Mouse (Mus musculus) ES-E14 (cell line): ENCODE measurements around the gene Rundc3a.

Experiments used
- CHD2 ChIP-seq: IDR thresholded peaks from 2 replicates; pipeline ENCODE4 v1.6.1; 2014; ENCODE audit warnings: mild to moderate bottlenecking, low read depth, low read length, inconsistent platforms
- HCFC1 ChIP-seq: IDR thresholded peaks from 2 replicates; pipeline ENCODE4 v1.6.1; 2012; ENCODE audit warnings: low read length, inconsistent platforms, borderline replicate concordance; ENCODE audit not compliant: insufficient read depth
- MAFK ChIP-seq: IDR thresholded peaks from 2 replicates; pipeline ENCODE4 v1.6.1; 2014; ENCODE audit warnings: mild to moderate bottlenecking, low read depth, low read length, inconsistent platforms; ENCODE audit not compliant: insufficient read depth
- ZC3H11A ChIP-seq: IDR thresholded peaks from 2 replicates; pipeline ENCODE4 v1.6.1; 2012; ENCODE audit warnings: low read depth, mild to moderate bottlenecking, inconsistent platforms, low read length, borderline replicate concordance

DNA sequence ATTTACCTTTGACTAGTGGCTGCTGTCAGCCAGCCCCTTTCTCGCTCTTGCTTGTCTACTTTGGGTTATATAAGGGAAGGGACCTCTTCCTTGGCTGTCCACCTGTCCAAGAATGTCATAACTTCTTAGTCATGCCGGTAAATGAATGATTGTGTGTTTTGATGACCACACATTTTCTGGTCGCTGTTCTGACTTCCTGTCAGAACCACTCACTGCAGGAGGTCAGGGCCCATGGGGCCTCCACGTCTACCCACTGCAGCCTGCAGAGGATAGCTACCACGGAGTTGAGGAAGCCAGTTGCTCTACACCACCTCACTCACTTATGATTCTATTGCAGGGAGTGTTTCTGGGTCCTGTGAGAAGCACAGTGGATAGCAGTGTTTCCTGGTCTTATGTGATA lies 7.1 kb upstream of the Rundc3a start:
- no peak for TF ChIP-seq HCFC1
- no peak for TF ChIP-seq CHD2
- no peak for TF ChIP-seq MAFK
- no peak for TF ChIP-seq ZC3H11A
